Mouse (Mus musculus) heart, adult 2 months (tissue): ENCODE measurements around the gene 1700113H08Rik. TPM values are rescaled to one million over a fixed set of nuclear protein-coding genes. Genes with fewer than 3 reads are reported as not detected.

Experiments used
- DNase-seq, 2 experiments: peaks; one replicate each; pipeline ENCODE4 v3.0.0; 2021
- H3K27ac ChIP-seq: fragments of 200-600 bp; 2 replicates; pipeline ENCODE4 v1.8.1; 2022
- H3K27me3 ChIP-seq: fragments of 200-500 bp; 2 replicates; pipeline ENCODE4 v1.6.1; 2012; ENCODE audit warnings: mild to moderate bottlenecking, low read length, inconsistent platforms, mixed read lengths; ENCODE audit not compliant: control insufficient read depth, insufficient read depth
- H3K36me3 ChIP-seq: fragments of 200-500 bp; 2 replicates; pipeline ENCODE4 v1.6.1; 2012; ENCODE audit warnings: low read length, inconsistent platforms; ENCODE audit not compliant: control insufficient read depth, insufficient read depth
- H3K4me1 ChIP-seq: fragments of 200-500 bp; 2 replicates; pipeline ENCODE4 v1.6.1; 2011; ENCODE audit warnings: low read length; ENCODE audit not compliant: control insufficient read depth, insufficient read depth
- H3K4me3 ChIP-seq: fragments of 200-600 bp; 2 replicates; pipeline ENCODE4 v1.8.1; 2022
- H3K79me2 ChIP-seq: fragments of 200-500 bp; replicated peaks from 2 replicates; pipeline ENCODE4 v1.6.1; 2012; ENCODE audit warnings: mild to moderate bottlenecking, inconsistent platforms, low read length, moderate library complexity, mixed read lengths; ENCODE audit not compliant: control insufficient read depth, insufficient read depth
- H3K9ac ChIP-seq: fragments of 200-500 bp; 2 replicates; pipeline ENCODE4 v1.6.1; 2012; ENCODE audit warnings: low read depth, mild to moderate bottlenecking, control low read depth, inconsistent platforms, low read length, mixed read lengths
- CTCF ChIP-seq: fragments of 200-600 bp; IDR thresholded peaks from 2 replicates; pipeline ENCODE4 v1.8.1; 2022; ENCODE audit warnings: antibody characterized with exemption, mild to moderate bottlenecking, moderate library complexity
- EP300 ChIP-seq: fragments of 200-500 bp; IDR thresholded peaks from 2 replicates; pipeline ENCODE4 v1.6.1; 2011; ENCODE audit warnings: low read depth, low read length, control low read depth; ENCODE audit not compliant: insufficient read depth
- POLR2A ChIP-seq: fragments of 200-500 bp; IDR thresholded peaks from 2 replicates; pipeline ENCODE4 v1.6.1; 2011; ENCODE audit warnings: mild to moderate bottlenecking, low read depth, low read length, control low read depth; ENCODE audit not compliant: insufficient read depth
- WGBS: fragments of 180-500 bp; shearing (Covaris S2); methylation state at CpG from one replicate; pipeline ENCODE4 v1.1.7; 2018; 5-methylcytosine and 5-hydroxymethylcytosine counted together
- intact Hi-C: fragments of 180-260 bp; cut with DNase I; formaldehyde crosslinking; loops from one replicate; pipeline ENCODE4 v1.15.1; 2025
- polyA plus RNA-seq: library from polyadenylated mRNA; depleted of rRNA; stranded (reverse); fragments of >200 nt; gene quantifications from 2 replicates; pipeline ENCODE4 v1.2.3, GENCODE M21; 2012
- total RNA-seq, 2 experiments: library from RNA; stranded (reverse); gene quantifications; 2 replicates each; pipeline ENCODE4 v1.2.3; 2021

1700113H08Rik gene
- total and polyA plus RNA-seq, 3 experiments: 0.12 TPM; not detected in 2

DNA sequence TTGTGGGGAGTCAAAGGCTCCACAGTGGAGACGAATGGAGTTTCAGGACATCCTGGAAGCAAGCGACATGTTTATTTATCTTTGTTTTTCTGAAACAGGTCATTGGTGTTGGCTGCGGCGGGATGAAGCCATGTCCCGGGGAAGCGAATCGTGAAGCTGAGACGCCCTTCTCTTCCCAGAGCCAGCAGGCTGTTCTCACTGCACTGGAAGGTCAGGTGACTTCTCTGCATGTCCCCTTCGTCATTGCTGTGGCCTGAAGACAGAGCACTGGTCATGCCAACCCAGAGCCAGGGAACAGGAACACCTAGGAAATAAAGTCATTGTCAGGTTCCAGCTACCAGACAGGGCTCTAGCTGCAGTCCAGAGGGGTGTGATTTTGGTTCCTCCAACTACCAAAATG lies 39.0 kb upstream of the 1700113H08Rik start:
- no peaks in the 10 kb centered on the region for H3K79me2 ChIP-seq
- H3K27ac ChIP-seq: no peak overlapping the region
- intact Hi-C loops: no loop called here
- WGBS: 56% methylated on average over 9 of the region's 9 CpGs
- H3K36me3 ChIP-seq: no peaks in the 10 kb centered on the region
- no peak overlapping the region for H3K4me3 ChIP-seq
- no peak overlapping the region for H3K9ac ChIP-seq
- TF ChIP-seq POLR2A (no peak), CTCF (no peak), EP300 (no peak)
- H3K4me1 ChIP-seq: no peaks in the 10 kb centered on the region
- no peaks in the 10 kb centered on the region for H3K27me3 ChIP-seq
- DNase-seq: no peak

- intact Hi-C loops: no loop called here
- no peaks in the 10 kb centered on the region for H3K4me1 ChIP-seq
- no peaks in the 10 kb centered on the region for H3K36me3 ChIP-seq
- no peak overlapping the region for H3K4me3 ChIP-seq
- no peak overlapping the region for H3K27ac ChIP-seq
- TF ChIP-seq CTCF: peak; percentile 10
- TF ChIP-seq POLR2A: no peak
- no peak overlapping the region for H3K9ac ChIP-seq
- no peaks in the 10 kb centered on the region for H3K27me3 ChIP-seq
- no peaks in the 10 kb centered on the region for H3K79me2 ChIP-seq
- no peak for DNase-seq
- WGBS: 45% methylated on average over 15 of the region's 16 CpGs
Observed at GRCm38 (mm10) chr10:87020711-87021110, 37.1 kb upstream of the 1700113H08Rik start.

GRCm38 (mm10) chr10:87024884-87025283 lies 33.0 kb upstream of the 1700113H08Rik start:
- Histone ChIP-seq H3K4me3 (no peak overlapping the region), H3K9ac (no peak overlapping the region), H3K27me3 (no peaks in the 10 kb centered on the region), H3K4me1 (no peaks in the 10 kb centered on the region), H3K79me2 (no peaks in the 10 kb centered on the region), H3K27ac (no peak overlapping the region), H3K36me3 (no peaks in the 10 kb centered on the region)
- 1% methylated on average over 9 of the region's 10 CpGs for WGBS
- TF ChIP-seq CTCF: peak; percentile 85
- no peak for TF ChIP-seq POLR2A
- peak; percentile 89 for TF ChIP-seq EP300
- DNase-seq: peak; percentile 65 to 81
- intact Hi-C loops: loop anchor here (1.0 to 5.0 kb wide), 2 partner anchors 479 to 1302 kb away; no protein-coding TSS in a partner anchor

DNA sequence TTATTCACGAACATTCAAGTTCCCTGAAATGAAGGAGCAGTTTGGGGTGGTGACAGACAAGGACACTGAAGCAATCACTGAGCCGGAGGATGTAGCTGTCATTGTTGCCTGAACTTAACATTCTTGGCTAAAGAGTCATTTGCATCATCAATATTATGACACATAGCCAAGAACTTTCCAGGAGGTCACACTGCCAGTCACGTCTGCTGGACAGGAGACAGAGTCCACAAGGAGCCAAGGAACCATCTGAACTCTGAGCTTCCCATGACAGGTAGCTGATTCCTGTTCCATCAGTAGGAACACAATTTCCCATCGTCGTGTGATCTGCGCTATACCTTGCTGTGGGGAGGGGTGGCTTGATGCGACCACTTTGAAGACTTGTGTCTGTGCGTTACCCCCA lies 25.1 kb upstream of the 1700113H08Rik start:
- Histone ChIP-seq H3K27ac (no peak overlapping the region), H3K27me3 (no peaks in the 10 kb centered on the region), H3K4me3 (no peak overlapping the region), H3K4me1 (no peaks in the 10 kb centered on the region), H3K79me2 (no peaks in the 10 kb centered on the region), H3K9ac (no peak overlapping the region), H3K36me3 (no peaks in the 10 kb centered on the region)
- WGBS: 74% methylated on average over 8 of the region's 8 CpGs
- no peak for DNase-seq
- TF ChIP-seq POLR2A: no peak
- no peak for TF ChIP-seq CTCF
- no peak for TF ChIP-seq EP300
- intact Hi-C loops: no loop called here

DNA sequence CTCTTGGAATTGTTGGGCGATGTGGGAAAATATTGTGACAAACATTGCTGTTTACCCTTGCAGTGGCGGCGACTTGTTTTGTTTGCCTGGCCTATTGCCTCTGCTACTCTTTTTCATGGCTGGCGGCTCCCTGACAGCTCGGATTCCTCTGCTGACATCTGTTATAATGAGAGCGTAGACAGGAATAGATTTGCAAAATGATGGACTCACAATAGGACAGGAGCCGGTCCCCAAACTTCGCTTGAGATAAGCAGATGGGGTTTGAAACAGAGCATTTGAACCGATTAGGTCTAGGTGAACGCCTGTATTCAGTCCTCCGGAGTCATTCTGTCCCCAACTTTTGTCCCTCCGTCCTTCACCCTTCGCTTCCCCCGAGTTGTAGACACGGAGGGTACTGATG lies 22.0 kb upstream of the 1700113H08Rik start:
- intact Hi-C loops: no loop called here
- no peak for TF ChIP-seq EP300
- TF ChIP-seq POLR2A: no peak
- TF ChIP-seq CTCF: no peak
- Histone ChIP-seq H3K4me1 (no peaks in the 10 kb centered on the region), H3K9ac (no peak overlapping the region), H3K4me3 (no peak overlapping the region), H3K27me3 (no peaks in the 10 kb centered on the region), H3K36me3 (no peaks in the 10 kb centered on the region), H3K27ac (no peak overlapping the region), H3K79me2 (no peaks in the 10 kb centered on the region)
- 83% methylated on average over 15 of the region's 15 CpGs for WGBS
- no peak for DNase-seq

- H3K4me3 ChIP-seq: no peak overlapping the region
- TF ChIP-seq POLR2A (no peak), EP300 (no peak), CTCF (no peak)
- no peaks in the 10 kb centered on the region for H3K79me2 ChIP-seq
- H3K27me3 ChIP-seq: no peaks in the 10 kb centered on the region
- H3K9ac ChIP-seq: no peak overlapping the region
- DNase-seq: no peak
- H3K4me1 ChIP-seq: no peaks in the 10 kb centered on the region
- H3K36me3 ChIP-seq: no peaks in the 10 kb centered on the region
- H3K27ac ChIP-seq: no peak overlapping the region
- 63% methylated on average over 14 of the region's 14 CpGs for WGBS
- intact Hi-C loops: no loop called here
Observed at GRCm38 (mm10) chr10:87036271-87036703, 21.6 kb upstream of the 1700113H08Rik start.
